Mouse (Mus musculus) liver, embryonic 14.5 days (tissue): ENCODE data around the gene Ccr6. TPM values are rescaled to one million over a fixed set of nuclear protein-coding genes. Genes with fewer than 3 reads are reported as not detected.
"Not testable (repeated sequence)": the region's sequence is repeated elsewhere in the genome, so short reads cannot be mapped to it uniquely, and the experiment has no call there.

ENCODE experiments used
- ATAC-seq: fragments of 200-750 bp; cut with Nextera tagmentation; 2 replicates; pipeline ENCODE4 v1.8.0; 2017; ENCODE audit warnings: moderate number of reproducible peaks, mild to moderate bottlenecking, moderate library complexity; ENCODE audit not compliant: insufficient read depth
- DNase-seq, 3 experiments: peaks; one replicate each; pipeline ENCODE4 v3.0.0-alpha.2; 2012 to 2013; ENCODE audit warnings: low read depth in 3 of 3, low spot score in 3 of 3
- H3K27ac ChIP-seq: fragments of 300-500 bp; sonication (generic); 2 replicates; pipeline ENCODE4 v1.5.1; 2014; ENCODE audit warnings: moderate library complexity, mild to moderate bottlenecking, control low read depth, inconsistent platforms
- H3K27me3 ChIP-seq: fragments of 300-500 bp; sonication (generic); 2 replicates; pipeline ENCODE4 v1.6.1; 2014; ENCODE audit warnings: mild to moderate bottlenecking, low read length, moderate library complexity; ENCODE audit not compliant: control insufficient read depth, insufficient read depth
- H3K36me3 ChIP-seq: fragments of 300-500 bp; sonication (generic); replicated peaks from 2 replicates; pipeline ENCODE4 v1.6.1; 2014; ENCODE audit warnings: low read depth; ENCODE audit not compliant: control insufficient read depth, insufficient read depth
- H3K4me1 ChIP-seq, 2 experiments: fragments of 200-500 bp in 1 of 2; fragments of 300-500 bp in 1 of 2; sonication (generic) in 1 of 2; replicated peaks; 2 replicates each; pipeline ENCODE4 v1.6.1; 2012 to 2014; ENCODE audit warnings: antibody characterized with exemption in 1 of 2, inconsistent platforms in 1 of 2, low read length in 1 of 2; ENCODE audit not compliant: control insufficient read depth in 2 of 2, insufficient read depth in 2 of 2
- H3K4me2 ChIP-seq: fragments of 300-500 bp; sonication (generic); 2 replicates; pipeline ENCODE4 v1.6.1; 2014; ENCODE audit warnings: low read depth, mild to moderate bottlenecking, control low read depth, moderate library complexity
- H3K4me3 ChIP-seq, 2 experiments: fragments of 200-500 bp in 1 of 2; fragments of 300-500 bp in 1 of 2; sonication (generic) in 1 of 2; 2 replicates each; pipeline ENCODE4 v1.5.1; 2012 to 2014; ENCODE audit warnings: low read depth in 2 of 2, low read length in 2 of 2, mild to moderate bottlenecking in 2 of 2, control low read depth in 1 of 2, inconsistent platforms in 1 of 2, moderate library complexity in 1 of 2; ENCODE audit not compliant: insufficient read depth in 1 of 2
- H3K9ac ChIP-seq: fragments of 300-500 bp; sonication (generic); replicated peaks from 2 replicates; pipeline ENCODE4 v1.6.1; 2014; ENCODE audit warnings: mild to moderate bottlenecking, control low read depth, moderate library complexity
- H3K9me3 ChIP-seq: fragments of 300-500 bp; sonication (generic); 2 replicates; pipeline ENCODE4 v1.6.1; 2016; ENCODE audit warnings: low read length, mixed read lengths; ENCODE audit not compliant: control insufficient read depth
- CTCF ChIP-seq: IDR thresholded peaks from 2 replicates; pipeline ENCODE4 v1.5.1; 2016; ENCODE audit warnings: antibody characterized with exemption, low read depth, control low read depth
- EP300 ChIP-seq: IDR thresholded peaks from 2 replicates; pipeline ENCODE4 v1.6.1; 2016; ENCODE audit warnings: antibody characterized with exemption, low read depth
- WGBS: fragments of 180-500 bp; shearing (Covaris S2); extraction: QIAGEN DNeasy Blood & Tissue Kit; methylation state at CpG from one replicate; pipeline ENCODE4 v1.1.7; 2014; ENCODE audit not compliant: insufficient replicate concordance; 5-methylcytosine and 5-hydroxymethylcytosine counted together
- polyA plus RNA-seq, 2 experiments: library from polyadenylated mRNA; depleted of rRNA in 1 of 2; stranded (reverse) in 1 of 2; unstranded in 1 of 2; fragments of >200 nt; fragmentation: Nextera tagmentation in 1 of 2; extraction: Ambion mirVana in 1 of 2; gene quantifications; 2 replicates each; pipeline versions ENCODE4 v1.2.1 to v1.2.3; 2012 to 2014

Gene Ccr6
- polyA plus RNA-seq, 2 experiments, result 0.04 TPM; not detected in 1

- DNase-seq (no peak), ATAC-seq (no peak)
- TF ChIP-seq CTCF, result no peak
- no peaks in the 10 kb centered on the region for H3K27me3 ChIP-seq
- no peak overlapping the region for H3K4me3 ChIP-seq
- no peak overlapping the region for H3K9ac ChIP-seq
- no peaks in the 10 kb centered on the region for H3K4me1 ChIP-seq
- H3K27ac ChIP-seq, result no peak overlapping the region
- H3K36me3 ChIP-seq, result no peaks in the 10 kb centered on the region
- no peaks in the 10 kb centered on the region for H3K9me3 ChIP-seq
- H3K4me2 ChIP-seq, result no peak overlapping the region
These were observed 18.4 kb downstream of the Ccr6 start for GRCm38 (mm10) chr17:8254268-8254667.

- Histone ChIP-seq H3K4me3 (no peak overlapping the region), H3K9ac (no peak overlapping the region), H3K27ac (no peak overlapping the region), H3K9me3 (no peaks in the 10 kb centered on the region), H3K36me3 (no peaks in the 10 kb centered on the region), H3K27me3 (no peaks in the 10 kb centered on the region), H3K4me1 (no peaks in the 10 kb centered on the region), H3K4me2 (no peak overlapping the region)
- TF ChIP-seq CTCF, result no peak
- no peak for TF ChIP-seq EP300
- ATAC-seq (no peak), DNase-seq (no peak)
- WGBS, result 50% methylated on average over 3 of the region's 3 CpGs
These were observed 19.1 kb downstream of the Ccr6 start for GRCm38 (mm10) chr17:8254914-8255313.

- Histone ChIP-seq H3K4me1 (no peaks in the 10 kb centered on the region), H3K4me3 (no peak overlapping the region), H3K27ac (no peak overlapping the region), H3K27me3 (no peaks in the 10 kb centered on the region), H3K4me2 (no peak overlapping the region), H3K9ac (no peak overlapping the region), H3K9me3 (no peaks in the 10 kb centered on the region), H3K36me3 (no peaks in the 10 kb centered on the region)
- TF ChIP-seq CTCF (no peak), EP300 (no peak)
- WGBS, result 21% methylated on average over 6 of the region's 6 CpGs
- ATAC-seq (no peak), DNase-seq (no peak)
These were observed 19.7 kb downstream of the Ccr6 start for GRCm38 (mm10) chr17:8255583-8255982.

- Histone ChIP-seq H3K4me3 (no peak overlapping the region), H3K4me1 (no peaks in the 10 kb centered on the region), H3K27me3 (no peaks in the 10 kb centered on the region), H3K4me2 (no peak overlapping the region), H3K9ac (no peak overlapping the region), H3K9me3 (no peaks in the 10 kb centered on the region), H3K36me3 (no peaks in the 10 kb centered on the region), H3K27ac (no peak overlapping the region)
- WGBS, result 61% methylated on average over 8 of the region's 8 CpGs
- DNase-seq (no peak), ATAC-seq (no peak)
- TF ChIP-seq EP300, result no peak
- TF ChIP-seq CTCF, result peak; percentile 21; the same call in 1 of the 2 replicates
These were observed 21.1 kb downstream of the Ccr6 start for GRCm38 (mm10) chr17:8256982-8257381.

- not testable (repeated sequence) for H3K27ac ChIP-seq, H3K4me1 ChIP-seq, H3K27me3 ChIP-seq, H3K9ac ChIP-seq, H3K4me3 ChIP-seq, H3K9me3 ChIP-seq, ATAC-seq, H3K36me3 ChIP-seq, H3K4me2 ChIP-seq
- DNase-seq, result peak in 1 of 3 experiments; percentile 23
- 8% methylated on average over 7 of the region's 7 CpGs for WGBS
- TF ChIP-seq CTCF, result peak; percentile 71
These were observed 28.8 kb downstream of the Ccr6 start for GRCm38 (mm10) chr17:8264638-8265037.
